Mouse (Mus musculus) cerebellum, adult 2 months (tissue): ENCODE measurements around the gene Rab3a.

Experiments used
- CTCF ChIP-seq: fragments of 200-500 bp; IDR thresholded peaks from 2 replicates; pipeline ENCODE4 v1.5.1; 2011; ENCODE audit warnings: low read depth, mild to moderate bottlenecking, control low read depth, low read length, moderate library complexity, borderline replicate concordance; ENCODE audit not compliant: insufficient read depth
- POLR2A ChIP-seq: fragments of 200-500 bp; IDR thresholded peaks from 2 replicates; pipeline ENCODE4 v1.6.1; 2011; ENCODE audit warnings: low read length, control low read depth, borderline replicate concordance; ENCODE audit not compliant: insufficient read depth

DNA sequence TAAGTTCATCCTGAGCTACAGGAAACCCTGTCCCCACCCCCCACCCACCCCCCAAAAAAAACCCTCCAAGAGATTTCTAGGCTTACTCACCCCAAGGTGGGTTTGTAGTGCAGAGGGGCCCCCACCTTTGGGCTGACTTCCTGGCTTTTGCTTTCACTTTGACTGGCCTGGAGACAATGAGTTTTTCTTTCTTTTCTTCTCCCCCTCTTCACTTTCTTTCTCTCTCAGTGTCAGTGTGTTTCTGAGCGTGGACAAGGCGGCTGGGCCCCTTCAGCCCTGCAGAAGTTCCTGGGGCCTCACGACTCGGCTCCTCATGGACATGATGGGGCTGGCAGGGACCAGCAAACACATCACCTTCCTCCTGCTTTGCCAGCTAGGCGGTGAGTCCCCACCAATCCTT, 53.8 kb downstream of the Rab3a start, which contains the start of gene Il12rb1:
- TF ChIP-seq CTCF (no peak), POLR2A (no peak)
